Mouse (Mus musculus): ENCODE data around the gene Fam53a. TPM values are rescaled to one million over a fixed set of nuclear protein-coding genes. Genes with fewer than 3 reads are reported as not detected.

Fam53a gene
- 48.0 TPM for polyA plus RNA-seq (2021)

- POLR2A ChIA-PET: interaction anchor here (0.6 to 2.2 kb wide), 5 partner anchors 9 to 66 kb away, joined by 3 to 9 read pairs (median 4); partner anchors contain the start of gene Slbp
- in situ Hi-C loops (cut with MboI; ENCODE audit: low pct_unique_long_range_greater_than_20kb): no loop called here
- TF ChIP-seq CTCF (IDR thresholded peaks at IDR 0.05): no peak
- DNase-seq (ENCODE audit: low read depth, low spot score) (peak; percentile 69), ATAC-seq (peak; percentile 94)
- H3K27me3 ChIP-seq: no peaks in the 10 kb centered on the region
- CTCF ChIA-PET: interaction anchor here (1.3 kb wide), 1 partner anchor 18 kb away, joined by 4 read pairs; no protein-coding TSS in a partner anchor
Measured at GRCm38 (mm10) chr5:33629301-33629987, at the start of gene Fam53a, which contains the start of gene Gm9903. Gene Fam53a (minus strand): TSS chr5:33629635. Gene Gm9903 (plus strand): TSS chr5:33629925.

- H3K27me3 ChIP-seq: no peaks in the 10 kb centered on the region
- in situ Hi-C loops (cut with MboI; ENCODE audit: low pct_unique_long_range_greater_than_20kb): loop anchor here (5.0 to 10.0 kb wide), 2 partner anchors 64 to 257 kb away; partner anchors contain the start of gene Nelfa
- ChIA-PET CTCF (interaction anchor here (1.0 to 3.0 kb wide), 6 partner anchors 8 to 61 kb away, joined by 3 to 14 read pairs (median 4); no protein-coding TSS in a partner anchor), POLR2A (interaction anchor here (0.7 to 1.5 kb wide), 2 partner anchors 17 to 19 kb away, joined by 3 read pairs; no protein-coding TSS in a partner anchor)
- no peak for TF ChIP-seq CTCF (IDR thresholded peaks at IDR 0.05)
- DNase-seq (ENCODE audit: low read depth, low spot score) (no peak), ATAC-seq (no peak)
Measured at GRCm38 (mm10) chr5:33678244-33678643, 48.8 kb upstream of the Fam53a start.

- in situ Hi-C loops (cut with MboI; ENCODE audit: low pct_unique_long_range_greater_than_20kb): loop anchor here (5.0 to 10.0 kb wide), 2 partner anchors 66 to 259 kb away; partner anchors contain the start of gene Nelfa
- POLR2A ChIA-PET: no interaction called here
- no peaks in the 10 kb centered on the region for H3K27me3 ChIP-seq
- CTCF ChIA-PET: interaction anchor here (0.7 to 2.8 kb wide), 18 partner anchors 9 to 71 kb away, joined by 3 to 21 read pairs (median 4); partner anchors contain the start of gene Slbp
- no peak for ATAC-seq
- DNase-seq (ENCODE audit: low read depth, low spot score): no peak
- peak; percentile 90 for TF ChIP-seq CTCF (IDR thresholded peaks at IDR 0.05)
Measured at GRCm38 (mm10) chr5:33675964-33676363, 46.5 kb upstream of the Fam53a start.

- in situ Hi-C loops (cut with MboI; ENCODE audit: low pct_unique_long_range_greater_than_20kb): loop anchor here (10.0 kb wide), 1 partner anchor 260 kb away; the partner anchor contains the start of gene Nelfa
- ChIA-PET POLR2A (interaction anchor here (1.2 kb wide), 1 partner anchor 33 kb away, joined by 3 read pairs; no protein-coding TSS in a partner anchor), CTCF (interaction anchor here (1.6 to 2.8 kb wide), 5 partner anchors 8 to 65 kb away, joined by 3 to 21 read pairs (median 7); no protein-coding TSS in a partner anchor)
- no peak for ATAC-seq
- no peak for TF ChIP-seq CTCF (IDR thresholded peaks at IDR 0.05)
- H3K27me3 ChIP-seq: no peaks in the 10 kb centered on the region
- no peak for DNase-seq (ENCODE audit: low read depth, low spot score)
Measured at GRCm38 (mm10) chr5:33674439-33674838, 45.0 kb upstream of the Fam53a start.

GRCm38 (mm10) chr5:33671659-33672058, 42.2 kb upstream of the Fam53a start:
- POLR2A ChIA-PET: no interaction called here
- no peak for ATAC-seq

GRCm38 (mm10) chr5:33668223-33668622, 38.8 kb upstream of the Fam53a start:
- peak; percentile 67 for TF ChIP-seq CTCF (IDR thresholded peaks at IDR 0.05)
- in situ Hi-C loops (cut with MboI; ENCODE audit: low pct_unique_long_range_greater_than_20kb): no loop called here
- CTCF ChIA-PET: interaction anchor here (0.8 to 2.0 kb wide), 5 partner anchors 16 to 180 kb away, joined by 3 to 9 read pairs (median 4); no protein-coding TSS in a partner anchor
- POLR2A ChIA-PET: no interaction called here
- ATAC-seq (peak; percentile 58), DNase-seq (ENCODE audit: low read depth, low spot score) (no peak)
- H3K27me3 ChIP-seq: no peaks in the 10 kb centered on the region

More at GRCm38 (mm10) chr5:33671659-33672058, 42.2 kb upstream of the Fam53a start:
- DNase-seq (ENCODE audit: low read depth, low spot score): no peak
- H3K27me3 ChIP-seq: no peaks in the 10 kb centered on the region
- CTCF ChIA-PET: interaction anchor here (1.0 to 2.3 kb wide), 4 partner anchors 13 to 66 kb away, joined by 3 to 6 read pairs (median 4); no protein-coding TSS in a partner anchor
- no peak for TF ChIP-seq CTCF (IDR thresholded peaks at IDR 0.05)
- in situ Hi-C loops (cut with MboI; ENCODE audit: low pct_unique_long_range_greater_than_20kb): loop anchor here (10.0 kb wide), 1 partner anchor 263 kb away; the partner anchor contains the start of gene Nelfa

- POLR2A ChIA-PET: no interaction called here
- H3K27me3 ChIP-seq: no peaks in the 10 kb centered on the region
- no peak for DNase-seq (ENCODE audit: low read depth, low spot score)
- in situ Hi-C loops (cut with MboI; ENCODE audit: low pct_unique_long_range_greater_than_20kb): no loop called here
- no peak for TF ChIP-seq CTCF (IDR thresholded peaks at IDR 0.05)
- no peak for ATAC-seq
- CTCF ChIA-PET: no interaction called here
Measured at GRCm38 (mm10) chr5:33658664-33659050, 29.2 kb upstream of the Fam53a start.

- TF ChIP-seq CTCF (IDR thresholded peaks at IDR 0.05): no peak
- DNase-seq (ENCODE audit: low read depth, low spot score): peak; percentile 98
- ATAC-seq: peak; percentile 93
- POLR2A ChIA-PET: no interaction called here
- CTCF ChIA-PET: no interaction called here
- in situ Hi-C loops (cut with MboI; ENCODE audit: low pct_unique_long_range_greater_than_20kb): no loop called here
- no peaks in the 10 kb centered on the region for H3K27me3 ChIP-seq
Measured at GRCm38 (mm10) chr5:33657787-33658663, 28.6 kb upstream of the Fam53a start, which contains the start of the genes Tacc3 and Tmem129. Gene Tacc3 (plus strand): TSS chr5:33658128. Gene Tmem129 (minus strand): TSS chr5:33658416.

GRCm38 (mm10) chr5:33657251-33657786, 27.9 kb upstream of the Fam53a start:
- CTCF ChIA-PET: interaction anchor here (0.9 kb wide), 1 partner anchor 14 kb away, joined by 3 read pairs; no protein-coding TSS in a partner anchor
- in situ Hi-C loops (cut with MboI; ENCODE audit: low pct_unique_long_range_greater_than_20kb): no loop called here
- no peaks in the 10 kb centered on the region for H3K27me3 ChIP-seq
- ATAC-seq (peak; percentile 37), DNase-seq (ENCODE audit: low read depth, low spot score) (no peak)
- TF ChIP-seq CTCF (IDR thresholded peaks at IDR 0.05): no peak
- POLR2A ChIA-PET: interaction anchor here (1.0 kb wide), 1 partner anchor 19 kb away, joined by 3 read pairs; no protein-coding TSS in a partner anchor

All from Patski (cell line).